Mouse (Mus musculus): ENCODE results near the gene Zpbp2.

Gene Zpbp2

DNA sequence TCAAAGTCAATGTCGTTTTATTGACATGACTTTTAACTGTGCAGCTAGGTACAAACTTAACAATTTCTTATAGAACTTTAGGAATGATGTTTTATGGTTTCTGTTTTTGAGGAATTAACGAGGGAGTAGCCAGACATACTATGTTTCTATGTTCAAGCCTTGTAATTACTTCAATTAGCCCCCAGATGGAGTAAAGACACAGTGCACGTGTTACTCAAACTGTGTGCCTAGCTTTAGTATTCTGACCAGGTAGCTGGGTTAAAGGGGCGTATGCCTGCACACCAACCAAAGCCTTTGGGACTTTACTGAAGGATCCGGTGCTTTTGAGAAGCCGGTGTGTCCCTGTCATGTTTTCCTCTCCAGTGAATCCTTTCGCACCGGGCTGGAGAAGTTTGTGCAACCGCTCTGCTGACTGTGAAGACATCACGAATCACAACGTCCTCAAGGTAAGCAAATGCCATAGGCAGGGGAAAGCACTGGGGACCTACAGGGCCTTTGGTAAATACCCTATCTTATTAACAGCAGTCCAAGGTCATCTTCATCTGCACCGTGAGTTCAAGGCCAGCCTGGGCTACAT lies 4.3 kb downstream of the Zpbp2 start:
- no peak for DNase-seq (ENCODE audit: low spot score in 2 of 2)

DNA sequence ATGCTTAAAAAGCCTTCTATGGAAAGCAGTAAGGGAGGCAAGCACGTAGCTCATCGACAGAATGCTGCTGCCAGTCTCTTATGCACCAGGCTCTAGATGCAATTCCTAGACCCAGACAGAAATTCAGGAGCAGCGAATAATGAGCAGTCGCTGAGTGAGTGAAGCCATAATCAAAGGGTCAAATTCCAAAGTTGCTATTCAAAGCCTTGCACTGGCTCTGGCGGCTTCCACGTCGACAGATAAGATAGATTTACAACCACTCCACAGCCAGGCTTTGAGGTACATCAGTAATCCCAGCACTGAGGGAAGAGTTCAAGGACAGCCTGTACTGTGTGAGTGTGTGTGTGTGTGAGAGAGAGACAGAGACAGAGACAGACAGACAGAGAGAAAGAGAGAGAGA lies 10.0 kb downstream of the Zpbp2 start:
- DNase-seq (ENCODE audit: low spot score in 2 of 2), result no peak

DNA sequence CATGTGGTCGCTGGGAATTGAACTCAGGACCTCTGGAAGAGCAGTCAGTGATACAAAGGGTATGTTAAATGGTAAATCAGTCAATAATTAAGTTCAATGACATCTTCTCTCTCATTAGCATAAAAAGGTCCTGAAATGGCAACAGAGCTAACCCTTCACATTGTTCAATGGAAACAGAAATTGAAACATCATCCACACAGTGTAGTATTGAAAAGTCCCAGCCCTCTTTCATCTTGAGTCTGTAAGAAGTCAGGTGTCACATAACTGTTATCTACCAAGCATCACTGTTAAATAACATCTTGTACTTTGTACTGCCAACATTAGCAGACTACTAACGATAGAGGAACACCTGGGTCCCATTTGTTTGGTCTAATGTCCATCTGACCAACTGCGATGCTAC lies 12.1 kb downstream of the Zpbp2 start:
- DNase-seq (ENCODE audit: low spot score in 2 of 2), result no peak

DNA sequence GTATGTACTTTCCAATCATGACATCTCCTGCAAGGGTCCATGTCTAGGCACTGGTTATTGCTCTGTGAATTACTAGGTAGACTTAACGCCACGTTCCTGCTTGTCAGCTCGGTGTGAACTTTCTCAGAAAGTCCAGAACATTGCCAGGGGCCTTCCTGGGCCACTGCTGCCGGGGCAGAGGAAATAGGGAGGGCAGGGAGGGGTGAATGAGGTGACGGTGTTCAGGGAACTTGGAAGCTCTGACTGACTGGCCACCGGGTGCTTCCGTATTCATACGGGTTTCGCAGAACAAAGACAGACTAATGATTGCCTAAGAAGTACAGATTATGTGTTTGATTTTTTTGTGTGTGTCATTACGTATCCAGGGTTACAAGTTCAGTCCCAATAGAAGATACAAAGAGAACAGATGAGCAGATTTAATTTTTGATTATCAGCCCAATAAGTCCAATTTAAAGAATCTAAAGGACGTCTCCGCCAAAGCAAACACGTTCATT lies 13.1 kb downstream of the Zpbp2 start:
- no peak for DNase-seq (ENCODE audit: low spot score in 2 of 2)

DNA sequence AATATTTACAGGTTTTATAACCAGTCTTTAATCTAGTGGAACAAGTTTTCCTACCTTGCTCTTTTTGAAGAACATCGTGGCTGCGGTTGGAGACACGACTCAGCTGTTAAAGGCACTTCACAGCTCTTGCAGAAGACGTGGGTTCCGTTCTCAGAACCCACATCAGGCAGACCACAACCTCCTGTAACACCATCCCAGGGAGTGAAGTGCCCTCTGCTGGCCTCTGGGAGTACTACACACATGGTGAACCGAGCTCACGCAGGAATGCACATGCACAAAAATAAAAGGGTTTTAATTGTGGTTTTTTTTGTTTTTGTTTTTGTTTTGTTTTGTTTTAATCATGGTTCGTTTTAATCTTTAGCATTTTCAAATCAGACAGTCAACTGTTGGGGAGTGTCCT lies 17.4 kb downstream of the Zpbp2 start:
- peak in 1 of 2 experiments; percentile 41 for DNase-seq (ENCODE audit: low spot score in 2 of 2)

DNA sequence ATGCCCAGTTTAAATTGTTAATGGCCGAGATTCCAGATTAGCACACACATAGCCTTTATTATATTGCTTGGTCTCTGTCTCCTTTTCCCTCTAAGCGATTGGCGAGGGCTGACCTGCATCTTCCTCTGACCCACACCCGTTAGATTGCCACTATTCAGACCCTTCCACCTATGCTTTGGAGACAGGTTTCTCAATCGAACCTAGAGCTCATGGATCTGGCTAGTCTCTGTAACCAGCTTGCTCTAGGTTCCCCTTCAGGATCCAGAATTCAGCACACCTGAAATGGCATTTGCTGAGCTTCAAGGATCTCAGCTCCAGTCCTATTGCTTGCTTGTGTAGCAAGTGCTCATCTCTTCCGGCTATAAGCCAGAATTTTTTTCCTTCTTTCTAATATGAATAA lies 18.6 kb downstream of the Zpbp2 start:
- DNase-seq (ENCODE audit: low spot score in 2 of 2), result no peak

DNA sequence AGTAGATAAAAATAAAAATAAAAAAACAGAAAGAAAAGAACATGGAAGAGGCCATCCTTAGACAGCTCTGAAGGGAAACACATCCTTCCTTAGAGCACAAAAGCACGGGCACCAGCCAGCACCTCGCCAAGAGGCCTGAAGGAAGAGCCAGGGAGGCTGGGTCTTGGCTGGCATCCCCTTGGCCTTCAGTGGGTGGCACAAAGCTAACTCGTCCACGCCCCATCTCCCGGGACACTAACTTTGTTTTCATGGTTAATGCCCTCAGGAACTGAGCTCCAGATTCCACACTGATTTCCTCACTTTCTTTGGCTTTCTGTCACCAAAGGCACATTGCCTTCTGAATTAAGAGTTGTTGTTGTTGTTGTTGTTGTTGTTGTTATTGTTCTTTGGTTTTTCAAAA lies 26.9 kb downstream of the Zpbp2 start:
- DNase-seq (ENCODE audit: low spot score in 2 of 2), result no peak

DNA sequence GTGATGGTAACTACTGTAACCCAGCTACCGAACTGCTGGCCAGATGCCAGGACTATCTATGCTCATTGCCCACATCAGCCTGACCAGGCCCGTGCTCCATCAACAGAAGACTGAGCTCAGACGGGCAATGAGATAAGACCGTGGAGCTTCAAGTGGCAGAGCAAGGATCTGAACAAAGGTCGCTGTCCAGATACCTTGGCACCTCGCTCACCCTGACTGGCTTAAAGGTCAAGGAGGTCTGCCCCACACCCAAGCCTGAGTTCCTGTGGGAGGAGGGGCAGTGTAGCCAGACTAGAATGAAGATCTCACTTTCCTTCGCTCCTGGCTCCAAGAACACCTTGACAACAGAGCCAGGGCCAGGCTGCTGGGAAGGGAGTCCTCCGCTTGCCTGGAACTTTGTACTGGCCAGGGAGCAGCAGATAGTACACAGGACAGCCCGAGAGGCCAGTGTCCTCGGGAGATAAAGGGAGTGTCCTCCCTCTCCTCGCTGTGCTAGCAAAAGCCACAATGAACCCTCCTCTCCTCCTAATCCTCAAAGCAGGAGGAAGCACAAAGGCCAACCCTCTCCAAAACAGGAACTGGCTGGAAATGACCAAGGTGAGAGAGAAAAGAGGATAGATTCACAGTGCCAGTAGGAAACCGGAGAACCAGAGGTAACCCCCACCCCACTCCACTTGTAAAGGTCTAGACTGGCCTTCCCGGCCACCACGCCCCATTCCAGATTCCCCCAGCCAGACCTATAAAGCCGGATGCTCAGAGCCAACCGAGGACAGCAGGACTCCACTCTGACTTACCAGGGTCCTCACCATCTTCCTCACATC lies 29.6 kb downstream of the Zpbp2 start:
- DNase-seq (ENCODE audit: low spot score in 2 of 2), result no peak

DNA sequence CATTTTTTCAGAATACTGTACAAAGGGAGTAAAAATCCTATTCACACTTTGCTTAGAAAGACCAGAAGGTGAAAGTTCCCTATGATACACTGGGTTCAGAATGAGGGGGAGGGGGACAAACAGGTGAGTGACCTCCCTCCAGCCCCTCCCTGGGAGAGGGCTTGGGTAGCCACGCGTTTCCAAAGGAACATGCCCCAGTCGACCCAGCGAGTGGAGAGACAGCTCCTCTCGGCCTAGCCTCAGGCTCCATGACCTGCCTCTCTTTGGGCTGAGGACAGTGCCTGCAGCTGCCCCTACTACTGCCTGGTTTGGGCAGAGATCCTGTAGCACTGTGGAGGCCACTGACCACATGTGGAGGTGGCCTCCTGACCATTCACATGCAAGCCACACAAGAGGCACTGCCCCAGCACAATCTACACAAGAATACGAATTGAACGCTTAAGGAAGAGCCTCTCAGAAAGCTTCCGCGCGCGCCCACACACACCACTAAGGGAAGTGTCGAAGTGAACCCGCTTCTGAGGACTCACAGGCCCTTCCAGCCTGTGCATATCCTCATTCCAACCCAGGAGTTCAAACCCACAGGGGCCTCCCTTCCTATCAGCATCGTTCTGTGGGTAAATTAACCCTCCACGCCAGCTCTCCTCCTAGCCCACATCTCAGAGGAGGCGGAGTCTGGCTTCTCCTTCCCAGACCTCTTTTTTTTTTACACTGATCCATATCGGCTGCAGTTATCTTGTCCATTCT lies 30.6 kb downstream of the Zpbp2 start:
- no peak for DNase-seq (ENCODE audit: low spot score in 2 of 2)

DNA sequence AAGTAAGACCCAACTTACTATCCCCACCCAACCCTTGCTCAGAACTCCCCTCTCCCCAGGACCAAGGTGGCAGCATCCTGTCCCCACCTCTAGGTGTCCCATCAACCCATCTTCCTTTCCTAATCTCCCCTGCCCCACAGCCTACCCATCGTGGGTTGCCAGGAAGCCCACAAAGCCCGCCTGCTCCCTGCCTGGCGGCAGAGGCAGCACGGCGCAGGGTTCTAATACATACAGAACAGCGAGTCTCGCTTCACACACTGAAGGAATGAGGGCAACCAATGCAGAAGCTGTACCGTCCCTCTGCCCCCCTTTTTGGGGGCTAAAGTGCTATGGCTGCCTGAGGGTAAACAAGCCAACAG lies 31.1 kb downstream of the Zpbp2 start:
- DNase-seq (ENCODE audit: low spot score in 2 of 2), result no peak

DNA sequence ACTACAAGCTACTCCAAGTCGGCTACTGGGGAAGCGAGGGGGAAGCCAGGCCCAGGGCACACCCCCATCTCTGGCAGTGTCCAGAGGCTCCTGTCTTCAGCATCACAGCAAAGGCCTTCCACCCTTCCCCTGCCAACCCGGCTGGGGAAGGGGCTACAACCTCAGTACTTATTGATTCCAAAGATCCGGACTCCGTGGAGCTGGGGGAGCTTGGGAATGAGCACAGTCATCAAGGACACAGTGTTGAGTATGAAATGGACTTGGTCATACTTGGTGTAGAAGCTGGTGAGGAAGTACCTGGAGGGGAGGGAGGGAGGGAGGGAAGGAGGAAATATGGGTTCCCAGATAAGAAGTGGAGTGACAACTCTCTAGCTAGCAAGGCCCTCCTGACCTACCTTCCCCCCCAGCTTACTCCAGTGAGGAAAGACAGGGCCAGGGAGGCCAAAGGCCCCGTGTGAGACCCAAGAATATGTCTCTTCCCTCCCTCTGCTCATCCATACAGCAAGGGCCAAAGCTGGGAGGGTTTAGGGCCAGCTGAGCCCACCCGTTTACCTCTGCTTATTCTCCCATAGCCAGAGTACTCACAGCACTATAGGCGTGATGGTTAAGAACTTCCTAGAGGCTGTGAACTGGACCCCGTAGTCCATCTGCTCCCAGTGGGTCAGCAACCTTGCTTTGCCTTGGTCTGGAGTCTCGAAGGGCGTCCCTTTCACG lies 31.8 kb downstream of the Zpbp2 start:
- no peak for DNase-seq (ENCODE audit: low spot score in 2 of 2)

DNA sequence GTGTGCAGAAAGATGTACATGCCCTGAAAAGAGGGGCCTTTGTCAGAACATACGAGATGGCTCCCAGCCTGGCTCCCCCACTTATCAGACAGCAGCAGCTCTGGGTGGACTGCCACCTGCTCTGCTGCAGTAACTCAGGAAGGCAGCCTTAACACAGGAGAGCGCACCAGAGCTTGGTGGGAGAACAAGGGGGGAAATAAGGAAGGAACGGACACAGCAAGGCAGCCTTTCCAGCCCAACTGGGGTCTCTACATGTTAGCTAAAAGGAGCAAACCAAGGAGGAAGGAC lies 32.3 kb downstream of the Zpbp2 start:
- no peak for DNase-seq (ENCODE audit: low spot score in 2 of 2)

DNA sequence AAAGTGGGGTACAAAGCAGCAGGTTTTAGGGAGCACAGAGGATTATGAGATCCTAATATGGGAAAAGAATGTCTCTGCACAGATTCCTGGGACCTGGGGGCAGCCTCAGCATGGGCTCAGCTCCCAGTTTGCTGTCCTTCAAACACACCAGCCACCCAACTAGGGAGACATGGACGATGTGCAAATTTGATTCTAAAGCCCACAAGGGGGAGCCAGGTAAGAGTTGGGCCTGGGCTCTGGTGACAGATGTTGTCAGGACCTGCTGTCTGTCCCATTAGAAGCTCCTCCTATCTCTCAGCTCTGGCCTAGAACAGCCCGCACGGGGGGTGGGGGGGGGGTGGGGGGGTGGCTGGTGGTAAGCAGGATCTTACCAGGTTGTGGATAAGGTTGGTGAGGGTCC lies 32.7 kb downstream of the Zpbp2 start:
- DNase-seq (ENCODE audit: low spot score in 2 of 2), result peak in 1 of 2 experiments; percentile 31

DNA sequence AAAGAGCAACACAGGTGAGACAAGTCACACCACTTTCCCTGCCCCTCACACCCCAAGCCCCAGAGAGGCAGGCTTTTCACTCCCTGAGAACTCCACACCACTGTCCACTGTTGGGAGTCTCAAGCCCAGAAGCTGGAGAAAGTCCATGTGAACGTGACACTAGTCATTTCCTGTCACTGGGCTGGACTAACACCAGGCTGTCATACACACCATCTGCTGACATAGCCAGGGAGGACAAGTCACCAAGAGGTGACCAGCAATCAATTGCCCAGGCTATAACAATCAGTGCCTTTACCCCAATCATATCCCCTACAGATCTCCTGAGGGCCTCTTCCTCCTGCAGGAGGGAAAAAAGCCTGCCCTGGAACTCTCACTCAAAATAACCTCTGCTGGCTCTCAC lies 33.2 kb downstream of the Zpbp2 start:
- no peak for DNase-seq (ENCODE audit: low spot score in 2 of 2)

DNA sequence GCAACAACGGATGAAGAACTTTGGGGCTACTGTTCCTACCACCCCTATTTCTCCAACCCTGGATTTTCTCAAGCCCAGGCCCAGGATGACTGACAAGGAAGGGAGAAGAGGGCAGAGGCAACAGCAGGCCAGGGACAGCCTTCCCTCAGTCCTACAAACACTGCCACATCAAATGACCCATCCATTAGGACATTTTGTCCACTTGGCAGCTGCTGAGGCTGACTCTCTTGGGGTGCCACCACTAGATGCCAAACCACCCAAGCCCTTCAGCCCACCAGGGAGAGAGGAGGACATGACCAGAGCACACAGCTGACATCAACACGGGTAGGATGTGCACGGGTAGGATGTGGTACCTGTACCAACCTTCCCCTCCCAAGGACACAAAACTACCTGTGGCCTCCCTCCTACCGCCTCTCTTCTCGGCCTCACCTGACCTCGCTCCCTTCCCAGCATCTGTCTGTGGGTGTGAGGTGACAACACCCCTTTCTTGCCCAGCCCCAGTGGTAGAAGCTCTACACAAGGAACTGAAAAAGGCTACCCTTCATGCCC lies 33.8 kb downstream of the Zpbp2 start:
- no peak for DNase-seq (ENCODE audit: low spot score in 2 of 2)

DNA sequence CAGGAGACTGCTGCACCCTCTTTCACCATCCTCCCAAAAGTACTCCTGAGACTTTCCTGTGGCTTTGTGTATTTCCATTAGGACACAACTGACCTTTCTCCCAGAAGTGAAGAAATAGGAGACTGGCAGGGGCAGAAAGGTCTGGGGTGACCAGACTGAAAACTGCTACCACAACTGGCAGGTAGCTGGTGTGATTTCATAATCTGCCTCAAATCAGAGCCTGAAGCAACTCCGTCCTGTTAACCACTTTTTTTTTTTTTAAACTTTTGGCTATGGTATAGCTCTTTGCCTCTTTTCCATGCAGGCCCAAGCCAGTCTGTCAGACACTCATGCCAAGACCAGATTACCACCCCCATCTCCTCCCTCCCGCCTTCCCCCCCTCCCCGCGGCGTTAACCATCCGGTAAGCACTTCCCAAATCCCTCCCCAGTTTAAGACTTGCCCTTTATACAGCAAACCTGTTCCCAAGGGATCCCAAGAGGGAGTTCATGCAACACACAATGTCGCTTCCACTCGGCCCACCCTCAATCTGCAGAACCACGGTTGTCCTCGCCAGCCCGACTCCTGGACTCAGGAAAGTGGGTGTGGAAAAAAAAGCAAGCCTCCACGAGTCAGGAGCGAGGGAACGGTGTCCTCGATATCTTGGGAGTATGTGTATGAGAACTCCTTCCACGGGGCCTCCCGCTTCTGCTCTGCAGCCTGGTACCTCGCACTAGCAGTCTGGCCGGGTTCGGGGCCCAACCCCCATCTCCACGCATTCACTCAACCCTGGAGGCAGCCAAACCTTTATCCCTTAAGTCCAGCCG lies 35.4 kb downstream of the Zpbp2 start:
- DNase-seq (ENCODE audit: low spot score in 2 of 2), result peak in 1 of 2 experiments; percentile 22

DNA sequence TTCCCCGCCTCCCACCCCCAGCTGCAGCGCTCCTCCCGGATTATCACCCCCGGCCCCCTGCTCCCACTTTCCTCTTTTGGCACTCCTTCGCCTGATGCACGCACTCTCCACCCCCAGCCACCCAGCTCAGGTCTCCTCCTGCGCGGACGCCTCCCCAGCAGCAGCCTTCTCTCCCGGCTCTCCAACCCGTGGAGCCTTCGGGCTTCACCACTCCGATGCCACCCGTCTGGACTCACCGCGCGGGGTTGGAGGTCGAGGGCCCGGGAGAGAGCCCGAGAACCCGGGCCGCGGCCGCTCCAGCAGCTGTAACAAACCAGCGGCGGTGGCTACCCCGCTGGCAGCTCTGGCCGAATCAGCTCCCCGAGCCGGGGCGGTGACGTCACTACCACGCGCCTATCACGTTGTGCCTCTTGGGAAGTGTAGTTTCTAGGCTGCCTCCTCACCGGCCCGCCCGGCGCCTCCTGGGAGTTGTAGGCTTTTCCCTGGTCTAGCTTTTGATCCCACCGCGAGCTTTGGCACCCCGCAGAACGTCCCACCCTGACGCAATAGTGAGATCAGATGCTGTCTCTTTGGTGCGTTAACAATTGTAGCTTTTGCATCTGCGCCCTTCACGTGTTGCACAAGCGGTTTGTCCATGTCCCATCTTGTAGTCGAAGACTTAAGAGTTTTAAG lies 36.1 kb downstream of the Zpbp2 start, which contains the start of gene Ormdl3:
Ormdl3 (minus strand) TSS at position 477 of the 672 bp plus-strand sequence.
- peak; percentile 96 to 98 for DNase-seq (ENCODE audit: low spot score in 2 of 2)

DNA sequence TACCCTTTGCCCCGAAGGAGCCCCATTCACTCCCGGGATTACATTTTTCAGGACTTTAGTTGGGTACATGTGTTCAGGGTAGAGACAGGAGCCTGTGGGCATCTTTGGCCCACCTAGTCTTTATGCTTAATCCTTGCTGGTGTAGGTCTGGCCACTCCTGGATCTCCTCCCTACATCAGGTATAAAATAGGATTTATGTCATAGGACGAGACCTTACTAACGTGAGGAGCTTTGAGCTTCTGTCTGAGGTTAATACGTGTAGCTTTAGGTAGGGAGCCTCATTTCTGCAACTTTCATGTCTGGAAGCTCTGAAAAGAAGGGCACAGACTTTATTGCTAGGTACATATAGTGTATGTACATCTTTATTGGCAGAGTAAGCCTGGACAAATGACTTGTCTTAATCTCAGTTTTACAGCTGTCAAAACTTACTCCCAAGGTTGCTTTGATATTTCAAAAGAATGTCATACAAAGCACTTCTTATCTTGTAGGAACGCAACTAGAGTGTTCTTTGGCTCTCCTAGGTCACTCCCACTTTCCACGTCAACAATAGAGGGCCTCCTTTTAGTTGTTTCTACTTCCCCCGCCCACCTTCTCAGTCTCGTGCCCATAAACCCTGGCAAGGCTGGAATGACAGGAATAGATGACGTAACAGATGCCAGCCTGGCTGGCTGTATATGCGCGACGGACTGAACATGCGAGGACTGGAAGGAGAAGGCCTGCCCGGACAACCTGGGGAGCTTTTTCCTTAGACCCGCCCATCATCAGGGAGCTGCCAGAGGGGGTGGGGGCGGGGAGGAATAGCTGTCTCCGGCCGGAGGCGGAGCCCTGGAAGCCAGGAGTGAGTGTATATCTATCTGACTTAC lies 37.0 kb downstream of the Zpbp2 start:
- no peak for DNase-seq (ENCODE audit: low spot score in 2 of 2)

DNA sequence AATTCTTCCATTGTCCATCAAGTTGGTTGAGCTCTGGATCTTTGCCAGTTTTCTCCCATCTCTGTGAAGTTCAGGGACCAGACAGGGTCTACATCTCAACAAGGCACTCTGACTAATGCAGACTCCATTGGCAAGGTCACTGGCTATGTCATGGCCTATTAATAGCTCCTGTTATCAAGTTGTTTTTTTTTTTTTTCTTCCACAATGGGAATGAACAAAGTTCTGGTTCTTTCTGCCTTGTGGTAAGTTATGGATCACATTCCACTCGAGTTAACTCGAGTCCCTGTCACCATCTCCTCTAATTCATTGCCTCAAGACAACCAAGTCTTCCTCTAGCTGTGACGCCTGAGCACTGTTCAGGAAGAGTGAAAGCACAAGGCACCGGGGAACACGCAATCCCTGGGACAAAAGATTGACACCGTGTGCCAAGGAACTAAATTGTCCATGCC lies 38.0 kb downstream of the Zpbp2 start:
- no peak for DNase-seq (ENCODE audit: low spot score in 2 of 2)

DNA sequence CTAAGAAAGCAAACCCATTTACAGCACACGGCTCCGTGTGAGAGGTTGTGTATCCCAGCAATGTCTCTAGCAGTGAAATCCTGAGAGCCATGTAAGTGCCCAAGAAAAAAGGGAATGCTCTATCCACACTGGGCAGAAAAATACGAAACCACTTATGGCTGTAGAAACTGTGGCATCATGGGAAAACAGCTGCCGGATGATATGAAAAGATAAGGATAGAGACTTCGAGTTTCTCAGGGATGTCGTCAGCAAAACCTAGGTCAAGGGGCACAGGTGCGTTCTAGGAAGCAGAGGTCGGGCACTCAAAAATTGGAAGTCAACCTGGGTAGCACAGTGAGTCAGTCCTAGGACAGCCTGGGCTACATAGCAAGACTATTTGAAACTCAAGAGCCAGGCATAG lies 38.4 kb downstream of the Zpbp2 start:
- no peak for DNase-seq (ENCODE audit: low spot score in 2 of 2)
